Mouse (Mus musculus): Measurements from ENCODE around the gene Ccl22. TPM values are rescaled to one million over a fixed set of nuclear protein-coding genes. Genes with fewer than 3 reads are reported as not detected.

Gene Ccl22
- polyA plus RNA-seq, 1 experiment from 2014 or later: not detected

DNA sequence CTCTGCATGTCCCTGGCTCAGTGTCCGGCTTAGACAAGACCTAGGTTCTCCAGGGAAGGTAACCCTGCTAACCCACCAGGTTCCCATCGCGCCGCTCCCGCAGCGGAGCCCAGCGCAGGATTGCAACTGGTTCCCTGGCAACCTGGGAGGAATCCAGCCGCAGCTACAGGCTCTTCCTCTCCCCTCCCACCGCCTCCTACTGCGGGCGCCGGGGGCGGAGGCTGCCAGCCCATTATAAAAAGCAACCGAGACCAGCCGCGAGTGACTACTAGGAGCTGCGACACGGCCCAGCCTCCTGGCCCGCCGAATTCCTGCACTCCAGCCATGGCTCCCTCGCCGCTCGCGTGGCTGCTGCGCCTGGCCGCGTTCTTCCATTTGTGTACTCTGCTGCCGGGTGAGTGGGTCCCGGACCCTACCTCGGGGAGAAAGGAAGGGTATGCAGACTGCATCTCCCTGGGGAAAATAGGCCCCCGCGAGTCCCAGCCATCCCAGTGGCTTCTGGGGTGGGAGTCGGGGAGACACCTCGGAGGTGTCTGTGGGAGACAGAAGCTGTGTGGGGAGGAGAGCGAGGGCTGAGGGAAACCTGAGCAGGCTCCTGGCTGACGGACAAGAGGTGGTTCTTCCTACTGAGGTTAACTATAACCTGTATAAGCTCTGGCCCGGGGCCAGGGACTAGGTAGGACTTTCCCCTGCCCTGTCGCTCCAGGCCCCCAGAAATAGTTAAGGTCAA lies 26.7 kb downstream of the Ccl22 start, which contains the start of gene Cx3cl1:
Gene Cx3cl1, plus strand, starts transcription at position 69 of the 730 bp plus-strand sequence.
- ATAC-seq (ENCODE audit: low FRiP score, low read depth): peak; percentile 79; the same call in 1 of the 2 replicates
- WGBS: under 1% methylated on average over 38 of the region's 38 CpGs
- H3K27ac ChIP-seq: no peak within 1 kb of the TSS

DNA sequence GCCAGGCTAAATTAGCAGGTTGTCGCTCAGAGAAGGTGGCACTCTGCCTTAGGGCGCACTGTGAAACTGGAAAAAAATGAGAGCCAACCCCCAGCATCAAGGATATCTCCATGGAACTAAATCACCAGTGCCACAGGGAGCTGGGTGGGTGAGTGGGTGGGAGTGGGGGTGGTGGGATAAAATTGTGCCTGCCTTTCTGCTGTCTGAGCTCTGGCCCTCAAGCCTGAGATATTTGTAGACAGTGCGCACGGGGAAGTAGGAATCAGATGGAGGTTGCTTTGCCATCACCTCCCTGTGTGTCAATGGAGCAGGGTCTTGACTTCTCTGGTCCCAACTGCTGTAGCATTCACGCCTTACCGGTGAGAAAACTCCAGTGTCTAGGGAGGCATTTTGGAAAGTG lies 27.7 kb downstream of the Ccl22 start:
- no peaks in the 10 kb centered on the region for H3K9me3 ChIP-seq
- H3K36me3 ChIP-seq: no peaks in the 10 kb centered on the region
- peak overlapping the region; percentile 95 for H3K4me2 ChIP-seq (replicated peaks)
- H3K27me3 ChIP-seq: peaks cover 50% of the 10 kb centered on the region
- no peak for ATAC-seq (ENCODE audit: low FRiP score, low read depth)
- WGBS: 48% methylated on average over 6 of the region's 6 CpGs
- H3K9ac ChIP-seq: no peak overlapping the region
- peaks cover 36% of the 10 kb centered on the region for H3K4me1 ChIP-seq
- H3K4me3 ChIP-seq: peak overlapping the region; percentile 55; the same call in 1 of the 2 replicates
- H3K27ac ChIP-seq: no peak overlapping the region

More for the DNA sequence above, 26.7 kb downstream of the Ccl22 start, which contains the start of gene Cx3cl1:
- Histone ChIP-seq H3K4me2 (replicated peaks) (peak within 1 kb of the TSS; percentile 95), H3K9me3 (no peaks in the 10 kb centered on the region), H3K4me1 (peaks cover 32% of the 10 kb centered on the region), H3K27me3 (peaks cover 50% of the 10 kb centered on the region), H3K36me3 (no peaks in the 10 kb centered on the region), H3K9ac (peak within 1 kb of the TSS; percentile 69), H3K4me3 (peak within 1 kb of the TSS; percentile 55)

DNA sequence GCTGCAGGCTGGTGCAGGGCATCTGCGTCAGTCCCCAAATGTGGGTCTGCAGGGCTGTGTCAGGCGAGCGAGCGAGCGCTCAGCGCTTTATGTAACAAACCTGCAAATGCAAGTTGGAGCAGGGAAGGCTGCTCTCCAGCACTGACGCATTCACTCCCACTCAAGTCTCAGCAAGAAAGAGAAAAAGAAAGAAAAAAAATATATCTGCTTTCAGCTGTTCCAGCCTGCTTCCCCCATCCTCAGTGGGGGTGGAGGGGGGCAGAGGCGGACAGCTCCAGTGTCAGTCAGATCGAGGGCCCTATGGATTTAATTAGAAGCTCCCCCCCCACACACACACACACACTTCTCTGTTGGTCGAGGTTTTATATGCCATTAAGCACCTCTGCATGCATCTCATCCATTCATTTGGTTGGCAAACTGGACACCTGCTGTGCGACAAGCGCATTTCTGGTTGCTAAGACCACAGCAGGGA lies 28.3 kb downstream of the Ccl22 start:
- 8% methylated on average over 12 of the region's 12 CpGs for WGBS
- H3K4me1 ChIP-seq: peaks cover 43% of the 10 kb centered on the region
- H3K36me3 ChIP-seq: no peaks in the 10 kb centered on the region
- no peaks in the 10 kb centered on the region for H3K9me3 ChIP-seq
- no peak overlapping the region for H3K4me3 ChIP-seq
- peak overlapping the region; percentile 27; the same call in 1 of the 2 replicates for H3K4me2 ChIP-seq (replicated peaks)
- H3K9ac ChIP-seq: no peak overlapping the region
- peaks cover 50% of the 10 kb centered on the region for H3K27me3 ChIP-seq
- no peak overlapping the region for H3K27ac ChIP-seq
- no peak for ATAC-seq (ENCODE audit: low FRiP score, low read depth)

DNA sequence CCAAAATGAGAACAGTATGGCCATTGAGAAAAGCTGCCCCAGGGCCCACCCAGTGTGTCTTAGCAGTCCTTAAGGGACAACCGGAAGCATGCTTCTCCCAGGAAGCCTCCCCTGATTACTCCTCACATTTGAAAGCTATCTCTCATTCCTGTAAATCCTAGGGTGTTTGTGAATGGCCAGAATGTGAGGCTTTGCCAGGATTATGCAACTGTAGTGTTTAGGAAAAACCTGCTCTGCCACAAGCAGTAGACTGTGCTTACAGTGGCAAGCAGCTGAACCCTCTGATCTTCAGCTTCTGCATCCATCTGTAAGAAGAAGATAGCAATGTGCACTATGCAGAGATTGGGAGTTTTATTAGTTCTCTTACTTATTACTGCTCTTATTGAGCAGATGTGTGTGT lies 29.2 kb downstream of the Ccl22 start:
- H3K36me3 ChIP-seq: no peaks in the 10 kb centered on the region
- no peaks in the 10 kb centered on the region for H3K9me3 ChIP-seq
- no peak overlapping the region for H3K4me3 ChIP-seq
- H3K27ac ChIP-seq: no peak overlapping the region
- H3K4me1 ChIP-seq: peaks cover 47% of the 10 kb centered on the region
- no peak overlapping the region for H3K9ac ChIP-seq
- WGBS: 68% methylated on average over 1 of the region's 1 CpGs
- ATAC-seq (ENCODE audit: low FRiP score, low read depth): no peak
- H3K27me3 ChIP-seq: peaks cover 45% of the 10 kb centered on the region
- no peak overlapping the region for H3K4me2 ChIP-seq (replicated peaks)

DNA sequence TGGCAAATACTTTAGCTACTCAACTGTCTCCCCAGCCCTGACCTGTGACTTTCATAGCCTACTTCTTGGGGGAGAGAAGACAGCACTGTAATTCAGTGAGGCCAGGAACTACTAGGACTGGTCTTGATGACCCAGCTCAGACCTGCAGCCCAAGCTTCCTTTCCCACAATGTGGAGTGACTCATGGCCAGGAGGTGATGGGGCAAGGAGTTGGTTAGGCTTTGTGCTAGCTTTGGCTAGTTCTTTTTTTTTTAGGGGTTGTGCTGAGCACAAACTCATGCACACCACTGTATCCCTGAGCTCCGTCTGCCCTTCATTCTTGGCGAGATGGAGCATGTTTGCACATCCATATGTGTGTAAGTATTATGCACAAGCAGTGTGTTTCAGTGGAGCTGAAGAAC lies 31.0 kb downstream of the Ccl22 start:
- no peak overlapping the region for H3K4me3 ChIP-seq
- H3K9ac ChIP-seq: no peak overlapping the region
- H3K9me3 ChIP-seq: no peaks in the 10 kb centered on the region
- no peak for ATAC-seq (ENCODE audit: low FRiP score, low read depth)
- no peaks in the 10 kb centered on the region for H3K36me3 ChIP-seq
- H3K27me3 ChIP-seq: peaks cover 28% of the 10 kb centered on the region
- no peak overlapping the region for H3K4me2 ChIP-seq (replicated peaks)
- H3K27ac ChIP-seq: no peak overlapping the region
- WGBS: 81% methylated on average over 2 of the region's 2 CpGs
- H3K4me1 ChIP-seq: peaks cover 42% of the 10 kb centered on the region

DNA sequence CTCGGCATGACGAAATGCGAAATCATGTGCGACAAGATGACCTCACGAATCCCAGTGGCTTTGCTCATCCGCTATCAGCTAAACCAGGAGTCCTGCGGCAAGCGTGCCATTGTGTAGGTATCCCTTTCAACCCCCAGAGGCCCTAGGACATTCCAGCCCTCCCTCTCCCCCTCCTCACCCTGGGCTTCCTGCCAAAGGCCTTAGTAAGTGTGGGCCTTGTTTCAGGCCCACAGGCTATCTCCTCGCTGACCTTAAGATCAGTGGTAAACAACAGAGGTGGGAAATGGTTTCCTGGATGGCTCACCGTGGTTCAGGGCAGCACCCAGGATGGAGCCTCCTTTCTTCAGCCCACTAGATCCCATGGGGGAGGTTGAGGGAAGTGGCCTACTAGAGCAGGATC lies 32.6 kb downstream of the Ccl22 start:
- no peak overlapping the region for H3K4me3 ChIP-seq
- ATAC-seq (ENCODE audit: low FRiP score, low read depth): no peak
- no peaks in the 10 kb centered on the region for H3K36me3 ChIP-seq
- no peak overlapping the region for H3K4me2 ChIP-seq (replicated peaks)
- peaks cover 15% of the 10 kb centered on the region for H3K27me3 ChIP-seq
- H3K9ac ChIP-seq: 0 out of 2 replicates have a peak overlapping the region, but pooled peaks have one; percentile 31
- peak overlapping the region; percentile 44; the same call in 1 of the 2 replicates for H3K27ac ChIP-seq
- peaks cover 38% of the 10 kb centered on the region for H3K4me1 ChIP-seq
- H3K9me3 ChIP-seq: no peaks in the 10 kb centered on the region
- WGBS: 76% methylated on average over 10 of the region's 10 CpGs

DNA sequence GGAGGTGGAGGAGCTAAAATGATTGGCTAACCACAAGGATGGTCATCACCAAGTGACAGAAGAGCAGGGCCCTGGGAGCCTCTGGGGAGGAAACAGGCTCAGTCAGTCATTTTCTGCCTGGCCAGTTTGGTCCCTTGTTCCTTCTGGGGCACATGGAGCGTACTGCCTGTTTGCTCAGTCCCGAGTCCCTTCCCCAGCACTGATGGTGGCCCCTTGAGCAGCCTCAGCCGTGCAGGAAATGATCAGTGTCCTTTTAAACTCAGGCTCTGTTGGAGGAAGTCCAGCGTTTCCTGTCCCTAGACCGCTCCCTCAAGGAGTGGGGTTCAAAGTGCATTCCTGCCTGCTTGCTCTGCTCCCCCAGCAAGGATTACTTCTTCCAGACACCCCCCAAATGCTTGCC lies 33.1 kb downstream of the Ccl22 start:
- Histone ChIP-seq H3K27ac (peak overlapping the region; percentile 44; the same call in 1 of the 2 replicates), H3K27me3 (peaks cover 11% of the 10 kb centered on the region)

DNA sequence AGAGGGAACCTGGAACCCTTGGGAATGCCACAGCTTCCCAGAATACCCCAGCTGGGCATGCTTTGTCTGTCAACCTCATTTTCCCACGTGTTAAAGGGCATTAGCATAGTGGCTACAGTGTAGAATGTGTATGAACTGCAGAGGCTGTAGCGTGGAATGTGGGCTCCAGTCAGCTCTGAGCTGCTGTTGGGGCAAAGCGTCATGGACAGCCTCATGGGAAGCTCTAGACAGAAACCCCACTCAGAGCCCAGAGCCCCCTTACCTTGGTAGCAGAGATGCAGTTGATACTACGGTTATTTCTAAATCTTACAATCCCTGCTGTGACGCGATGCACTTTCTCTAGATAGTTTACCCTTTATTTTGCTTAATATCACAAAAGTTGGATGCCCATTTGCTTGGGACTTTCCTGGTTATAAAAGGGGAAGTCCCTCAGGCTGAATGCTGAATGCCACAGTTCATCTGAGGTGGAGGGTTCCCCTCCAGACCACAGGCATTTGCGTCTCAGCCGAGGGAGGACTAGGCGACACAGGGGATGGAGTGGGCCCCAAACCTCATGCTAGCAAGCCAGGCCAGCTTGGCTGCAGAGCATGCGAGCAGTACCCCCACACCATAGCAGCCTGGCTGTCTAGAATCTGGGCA lies 33.6 kb downstream of the Ccl22 start:
- ATAC-seq (ENCODE audit: low FRiP score, low read depth): no peak
- Histone ChIP-seq H3K4me3 (no peak overlapping the region), H3K9ac (0 out of 2 replicates have a peak overlapping the region, but pooled peaks have one; percentile 31), H3K4me1 (peaks cover 30% of the 10 kb centered on the region), H3K4me2 (replicated peaks) (no peak overlapping the region), H3K27ac (peak overlapping the region; percentile 44; the same call in 1 of the 2 replicates), H3K36me3 (no peaks in the 10 kb centered on the region), H3K27me3 (peaks cover 8% of the 10 kb centered on the region; the same call in 1 of the 2 replicates), H3K9me3 (no peaks in the 10 kb centered on the region)
- 65% methylated on average over 10 of the region's 10 CpGs for WGBS

More for the DNA sequence above, 33.1 kb downstream of the Ccl22 start:
- Histone ChIP-seq H3K36me3 (no peaks in the 10 kb centered on the region), H3K4me2 (replicated peaks) (no peak overlapping the region), H3K4me1 (peaks cover 34% of the 10 kb centered on the region), H3K4me3 (no peak overlapping the region), H3K9me3 (no peaks in the 10 kb centered on the region), H3K9ac (0 out of 2 replicates have a peak overlapping the region, but pooled peaks have one; percentile 31)
- 37% methylated on average over 5 of the region's 5 CpGs for WGBS
- no peak for ATAC-seq (ENCODE audit: low FRiP score, low read depth)

DNA sequence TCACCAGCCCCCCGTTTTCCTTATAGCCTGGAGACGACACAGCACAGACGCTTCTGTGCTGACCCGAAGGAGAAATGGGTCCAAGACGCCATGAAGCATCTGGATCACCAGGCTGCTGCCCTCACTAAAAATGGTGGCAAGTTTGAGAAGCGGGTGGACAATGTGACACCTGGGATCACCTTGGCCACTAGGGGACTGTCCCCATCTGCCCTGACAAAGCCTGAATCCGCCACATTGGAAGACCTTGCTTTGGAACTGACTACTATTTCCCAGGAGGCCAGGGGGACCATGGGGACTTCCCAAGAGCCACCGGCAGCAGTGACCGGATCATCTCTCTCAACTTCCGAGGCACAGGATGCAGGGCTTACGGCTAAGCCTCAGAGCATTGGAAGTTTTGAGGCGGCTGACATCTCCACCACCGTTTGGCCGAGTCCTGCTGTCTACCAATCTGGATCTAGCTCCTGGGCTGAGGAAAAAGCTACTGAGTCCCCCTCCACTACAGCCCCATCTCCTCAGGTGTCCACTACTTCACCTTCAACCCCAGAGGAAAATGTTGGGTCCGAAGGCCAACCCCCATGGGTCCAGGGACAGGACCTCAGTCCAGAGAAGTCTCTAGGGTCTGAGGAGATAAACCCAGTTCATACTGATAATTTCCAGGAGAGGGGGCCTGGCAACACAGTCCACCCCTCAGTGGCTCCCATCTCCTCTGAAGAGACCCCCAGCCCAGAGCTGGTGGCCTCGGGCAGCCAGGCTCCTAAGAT lies 34.3 kb downstream of the Ccl22 start:
- Histone ChIP-seq H3K4me2 (replicated peaks) (no peak overlapping the region), H3K4me1 (peaks cover 36% of the 10 kb centered on the region), H3K27me3 (peaks cover under 1% of the 10 kb centered on the region; the same call in 1 of the 2 replicates), H3K27ac (no peak overlapping the region; the same call in 1 of the 2 replicates), H3K9me3 (no peaks in the 10 kb centered on the region), H3K4me3 (no peak overlapping the region), H3K36me3 (no peaks in the 10 kb centered on the region), H3K9ac (no peak overlapping the region)
- 92% methylated on average over 16 of the region's 16 CpGs for WGBS
- ATAC-seq (ENCODE audit: low FRiP score, low read depth): no peak

DNA sequence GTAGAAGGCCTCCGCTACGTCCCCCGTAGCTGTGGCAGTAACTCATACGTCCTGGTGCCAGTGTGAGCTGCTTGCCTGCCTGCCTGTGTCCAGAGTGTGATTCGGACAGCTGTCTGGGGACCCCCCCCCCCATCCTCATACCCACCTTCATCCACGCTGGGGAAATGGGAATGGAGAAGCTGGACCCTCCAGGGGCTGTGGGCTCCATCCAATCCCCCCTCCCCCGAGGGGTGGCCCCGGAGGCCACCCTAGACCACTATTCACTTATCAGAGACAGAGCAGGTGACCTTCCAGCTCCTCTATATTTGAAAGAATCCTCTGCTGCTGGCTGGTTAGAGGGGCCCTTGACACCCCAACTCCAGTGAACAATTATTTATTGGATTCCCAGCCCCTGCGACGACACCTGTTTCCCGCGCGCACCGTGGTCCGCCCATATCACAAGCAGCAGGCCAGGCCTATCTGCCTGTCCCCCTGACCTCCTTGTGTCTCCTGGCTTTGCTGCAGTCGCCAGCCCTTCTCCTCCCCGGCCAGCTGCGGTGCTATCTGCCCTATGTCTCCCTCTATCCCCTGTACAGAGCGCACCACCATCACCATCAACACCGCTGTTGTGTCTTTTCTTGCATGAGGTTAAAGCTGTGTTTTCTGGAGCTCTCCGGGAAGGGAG lies 35.2 kb downstream of the Ccl22 start:
- WGBS: 79% methylated on average over 21 of the region's 21 CpGs
- H3K9ac ChIP-seq: no peak overlapping the region

DNA sequence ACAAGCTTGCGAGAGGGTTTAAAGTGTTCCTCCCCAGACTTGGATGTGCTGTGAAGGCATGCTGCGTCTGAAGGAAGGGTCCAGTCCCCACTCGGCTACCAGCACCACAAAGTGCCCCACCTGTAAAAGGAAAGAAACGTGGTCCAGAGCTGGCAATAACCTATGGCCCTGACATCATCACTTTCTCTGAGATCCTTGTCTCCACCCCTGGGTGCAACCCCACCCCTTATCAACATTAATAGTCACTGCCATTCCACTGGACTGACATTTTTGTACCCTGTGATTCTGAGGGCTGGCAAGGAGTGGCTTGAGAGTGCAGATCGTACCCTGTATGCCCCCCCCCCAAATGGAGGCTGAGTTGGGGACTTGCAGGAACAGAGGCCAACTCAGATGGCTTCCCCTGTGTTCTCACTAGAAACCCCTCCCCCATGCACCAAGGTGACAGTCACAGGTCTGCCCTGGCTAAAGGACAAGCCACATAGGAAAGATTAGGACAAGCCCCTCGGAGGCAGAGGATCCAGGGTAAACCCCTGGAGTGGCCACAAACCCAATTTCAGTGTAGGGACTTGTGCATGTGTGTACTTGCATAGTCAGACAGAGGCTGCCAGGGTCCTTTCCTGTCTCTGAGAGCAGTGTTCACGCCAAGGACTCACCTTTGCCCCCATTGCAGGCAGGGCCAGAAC lies 35.9 kb downstream of the Ccl22 start:
- Histone ChIP-seq H3K4me2 (replicated peaks) (peak overlapping the region; percentile 40), H3K27me3 (no peaks in the 10 kb centered on the region), H3K4me1 (peaks cover 39% of the 10 kb centered on the region), H3K36me3 (no peaks in the 10 kb centered on the region), H3K4me3 (no peak overlapping the region), H3K27ac (no peak overlapping the region), H3K9me3 (no peaks in the 10 kb centered on the region), H3K9ac (no peak overlapping the region)
- 58% methylated on average over 7 of the region's 7 CpGs for WGBS
- no peak for ATAC-seq (ENCODE audit: low FRiP score, low read depth)

More for the DNA sequence above, 35.2 kb downstream of the Ccl22 start:
- no peak for ATAC-seq (ENCODE audit: low FRiP score, low read depth)
- H3K4me3 ChIP-seq: no peak overlapping the region
- peaks cover 38% of the 10 kb centered on the region for H3K4me1 ChIP-seq
- H3K36me3 ChIP-seq: no peaks in the 10 kb centered on the region
- H3K27me3 ChIP-seq: no peaks in the 10 kb centered on the region
- H3K27ac ChIP-seq: no peak overlapping the region
- H3K4me2 ChIP-seq (replicated peaks): no peak overlapping the region
- H3K9me3 ChIP-seq: no peaks in the 10 kb centered on the region

Data from limb, embryonic 13.5 days (tissue).